Mouse (Mus musculus) megakaryocyte, embryonic 14.5 days (primary cell): Measurements from ENCODE around the gene Sh3kbp1. TPM values are rescaled to one million over a fixed set of nuclear protein-coding genes. Genes with fewer than 3 reads are reported as not detected.
"Not testable (repeated sequence)": the region's sequence is repeated elsewhere in the genome, so short reads cannot be mapped to it uniquely, and the experiment has no call there.

Experiments
- H3K27me3 ChIP-seq: replicated peaks from 2 replicates; pipeline ENCODE3; 2012; ENCODE audit warnings: inconsistent platforms
- H3K36me3 ChIP-seq: replicated peaks from 2 replicates; pipeline ENCODE3; 2012; ENCODE audit warnings: low read length, inconsistent platforms, mixed read lengths
- H3K4me1 ChIP-seq: 2 replicates; pipeline ENCODE4 v1.6.1; 2012; ENCODE audit warnings: inconsistent platforms
- H3K4me3 ChIP-seq: replicated peaks from 2 replicates; pipeline ENCODE3; 2012; ENCODE audit warnings: moderate library complexity, mild to moderate bottlenecking, inconsistent platforms
- H3K9me3 ChIP-seq: 2 replicates; pipeline ENCODE4 v1.6.1; 2012; ENCODE audit warnings: inconsistent platforms
- FLI1 ChIP-seq: IDR thresholded peaks from 2 replicates; pipeline ENCODE4 v1.6.1; 2012; ENCODE audit warnings: low read length, inconsistent platforms, mixed read lengths
- GATA1 ChIP-seq: IDR thresholded peaks from 3 replicates; pipeline ENCODE4 v1.6.1; 2012; ENCODE audit warnings: mixed read lengths, low read length, inconsistent platforms, borderline replicate concordance
- polyA plus RNA-seq: library from polyadenylated mRNA; stranded (reverse); fragments of >175 nt; gene quantifications from 2 replicates; pipeline ENCODE4 v1.2.3, GENCODE M21; 2012; ENCODE audit warnings: low replicate concordance; ENCODE audit not compliant: insufficient read depth

Sh3kbp1 gene
- 1.5 and 1.9 TPM in 2 replicates for polyA plus RNA-seq

GRCm38 (mm10) chrX:159626907-159627587 is at the start of gene Sh3kbp1:
Gene Sh3kbp1 (plus strand): TSS chrX:159627272.
- Histone ChIP-seq H3K27me3 (peaks cover 12% of the 10 kb centered on the region), H3K4me3 (peak within 1 kb of the TSS; percentile 93), H3K9me3 (no peaks in the 10 kb centered on the region), H3K36me3 (no peaks in the 10 kb centered on the region), H3K4me1 (peaks cover 19% of the 10 kb centered on the region)
- TF ChIP-seq GATA1 (no peak), FLI1 (no peak)

GRCm38 (mm10) chrX:159584738-159585137 is 42.3 kb upstream of the Sh3kbp1 start:
- not testable (repeated sequence) for H3K4me3 ChIP-seq, H3K36me3 ChIP-seq, H3K9me3 ChIP-seq, H3K4me1 ChIP-seq, H3K27me3 ChIP-seq

GRCm38 (mm10) chrX:159591633-159592032 is 35.4 kb upstream of the Sh3kbp1 start:
- H3K9me3 ChIP-seq, result no peaks in the 10 kb centered on the region
- no peaks in the 10 kb centered on the region for H3K36me3 ChIP-seq
- H3K4me3 ChIP-seq, result no peak overlapping the region
- TF ChIP-seq FLI1 (no peak), GATA1 (no peak)
- no peaks in the 10 kb centered on the region for H3K4me1 ChIP-seq
- H3K27me3 ChIP-seq, result no peaks in the 10 kb centered on the region

GRCm38 (mm10) chrX:159597502-159597901 is 29.6 kb upstream of the Sh3kbp1 start:
- TF ChIP-seq GATA1 (no peak), FLI1 (no peak)
- H3K9me3 ChIP-seq, result peaks cover 5% of the 10 kb centered on the region; the same call in 1 of the 2 replicates
- no peak overlapping the region for H3K4me3 ChIP-seq
- no peaks in the 10 kb centered on the region for H3K4me1 ChIP-seq
- H3K36me3 ChIP-seq, result no peaks in the 10 kb centered on the region
- H3K27me3 ChIP-seq, result peaks cover 2% of the 10 kb centered on the region

GRCm38 (mm10) chrX:159604832-159605231 is 22.2 kb upstream of the Sh3kbp1 start:
- no peaks in the 10 kb centered on the region for H3K4me1 ChIP-seq
- H3K9me3 ChIP-seq, result no peaks in the 10 kb centered on the region
- no peak overlapping the region for H3K4me3 ChIP-seq
- no peaks in the 10 kb centered on the region for H3K36me3 ChIP-seq
- peaks cover 4% of the 10 kb centered on the region for H3K27me3 ChIP-seq
- no peak for TF ChIP-seq GATA1
- no peak for TF ChIP-seq FLI1

- no peak for TF ChIP-seq GATA1
- TF ChIP-seq FLI1, result no peak
Observed at GRCm38 (mm10) chrX:159606936-159607335, 20.1 kb upstream of the Sh3kbp1 start.

GRCm38 (mm10) chrX:159626208-159626906 is 715 bp upstream of the Sh3kbp1 start:
- TF ChIP-seq FLI1, result no peak
- TF ChIP-seq GATA1, result no peak
- Histone ChIP-seq H3K4me3 (peak overlapping the region; percentile 93), H3K36me3 (no peaks in the 10 kb centered on the region), H3K27me3 (peaks cover 12% of the 10 kb centered on the region), H3K9me3 (no peaks in the 10 kb centered on the region), H3K4me1 (peaks cover 19% of the 10 kb centered on the region)

More at GRCm38 (mm10) chrX:159606936-159607335, 20.1 kb upstream of the Sh3kbp1 start:
- Histone ChIP-seq H3K4me3 (no peak overlapping the region), H3K36me3 (no peaks in the 10 kb centered on the region), H3K4me1 (no peaks in the 10 kb centered on the region), H3K27me3 (peaks cover 2% of the 10 kb centered on the region), H3K9me3 (no peaks in the 10 kb centered on the region)

GRCm38 (mm10) chrX:159627588-159628566 is 805 bp downstream of the Sh3kbp1 start:
- H3K9me3 ChIP-seq, result no peaks in the 10 kb centered on the region
- peaks cover 19% of the 10 kb centered on the region for H3K4me1 ChIP-seq
- TF ChIP-seq GATA1 (no peak), FLI1 (no peak)
- H3K27me3 ChIP-seq, result peaks cover 8% of the 10 kb centered on the region
- peak overlapping the region; percentile 93 for H3K4me3 ChIP-seq
- no peaks in the 10 kb centered on the region for H3K36me3 ChIP-seq

GRCm38 (mm10) chrX:159628629-159629028 is 1.6 kb downstream of the Sh3kbp1 start:
- Histone ChIP-seq H3K27me3 (peaks cover 8% of the 10 kb centered on the region), H3K36me3 (no peaks in the 10 kb centered on the region), H3K4me1 (peaks cover 19% of the 10 kb centered on the region), H3K4me3 (peak overlapping the region; percentile 93), H3K9me3 (no peaks in the 10 kb centered on the region)
- TF ChIP-seq GATA1, result no peak
- no peak for TF ChIP-seq FLI1
